Mouse (Mus musculus): ENCODE measurements around the gene Fbxw17.
A peak's percentile ranks its signal among the peaks of the same experiment; 100 is the strongest.

Fbxw17 gene

GRCm38 (mm10) chr13:50417389-50418183, at the start of gene Fbxw17:
TSS of gene Fbxw17 (plus strand) at chr13:50417864.
- TF ChIP-seq GATA4 (IDR thresholded peaks at IDR 0.05; ENCODE audit: insufficient replicate concordance, low read length), result 0 out of 2 replicates have a peak, but pooled peaks have one; percentile 30

GRCm38 (mm10) chr13:50418421-50418820, 757 bp downstream of the Fbxw17 start:
- no peak for TF ChIP-seq GATA4 (IDR thresholded peaks at IDR 0.05; ENCODE audit: insufficient replicate concordance, low read length)

GRCm38 (mm10) chr13:50423625-50424209, 6.1 kb downstream of the Fbxw17 start:
- no peak for TF ChIP-seq GATA4 (IDR thresholded peaks at IDR 0.05; ENCODE audit: insufficient replicate concordance, low read length)

DNA sequence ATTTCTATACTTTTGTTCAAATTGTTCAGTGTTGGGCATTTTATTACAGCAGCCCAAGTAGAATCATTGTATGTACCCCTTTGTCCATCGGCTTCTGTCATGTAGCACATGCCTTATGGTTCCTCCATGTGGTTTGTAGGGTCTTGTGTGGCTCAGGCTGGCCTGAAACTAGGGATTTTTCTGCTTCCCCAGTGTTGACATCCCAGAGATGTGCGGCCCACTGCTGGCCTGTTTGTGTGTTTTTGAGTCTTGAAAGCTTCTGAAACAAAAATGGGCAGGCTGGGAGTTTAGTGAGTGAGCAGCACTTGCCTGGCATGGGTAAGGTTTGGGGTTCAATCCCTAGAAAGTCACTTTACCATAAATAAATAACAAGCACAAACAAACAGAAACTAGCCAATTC, 6.9 kb downstream of the Fbxw17 start:
- no peak for TF ChIP-seq GATA4 (IDR thresholded peaks at IDR 0.05; ENCODE audit: insufficient replicate concordance, low read length)

GRCm38 (mm10) chr13:50426686-50427085, 9.0 kb downstream of the Fbxw17 start:
- TF ChIP-seq GATA4 (IDR thresholded peaks at IDR 0.05; ENCODE audit: insufficient replicate concordance, low read length), result peak; percentile 56; the same call in 1 of the 2 replicates

- no peak for TF ChIP-seq GATA4 (IDR thresholded peaks at IDR 0.05; ENCODE audit: insufficient replicate concordance, low read length)
Measured at GRCm38 (mm10) chr13:50443812-50444211, 26.1 kb downstream of the Fbxw17 start, which contains the start of gene Gm47429. TSS of gene Gm47429 (minus strand) at chr13:50443912.

- no peak for TF ChIP-seq GATA4 (IDR thresholded peaks at IDR 0.05; ENCODE audit: insufficient replicate concordance, low read length)
Measured at GRCm38 (mm10) chr13:50445261-50445660, 27.6 kb downstream of the Fbxw17 start.

DNA sequence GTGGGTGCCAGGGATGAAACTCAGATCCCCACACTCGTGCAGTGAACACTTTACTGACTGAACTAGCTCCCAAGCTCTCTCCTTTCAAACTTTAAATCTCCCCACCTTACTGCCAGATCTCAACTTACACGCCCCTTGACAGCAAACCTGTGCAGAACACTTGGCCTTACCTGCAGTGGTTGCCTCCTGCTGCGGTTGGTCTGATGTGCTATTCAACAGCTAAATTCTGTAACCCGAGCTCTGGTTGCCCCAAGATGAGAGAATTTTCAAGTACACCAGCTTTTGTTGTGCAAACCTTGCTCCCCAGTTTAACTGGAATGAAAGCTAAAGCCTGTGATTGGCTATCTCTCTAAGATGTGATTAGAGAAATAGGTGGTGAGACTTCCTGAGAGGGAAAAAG, 35.8 kb downstream of the Fbxw17 start:
- no peak for TF ChIP-seq GATA4 (IDR thresholded peaks at IDR 0.05; ENCODE audit: insufficient replicate concordance, low read length)

- TF ChIP-seq GATA4 (IDR thresholded peaks at IDR 0.05; ENCODE audit: insufficient replicate concordance, low read length), result no peak
Measured at GRCm38 (mm10) chr13:50464621-50465562, 47.2 kb downstream of the Fbxw17 start.

DNA sequence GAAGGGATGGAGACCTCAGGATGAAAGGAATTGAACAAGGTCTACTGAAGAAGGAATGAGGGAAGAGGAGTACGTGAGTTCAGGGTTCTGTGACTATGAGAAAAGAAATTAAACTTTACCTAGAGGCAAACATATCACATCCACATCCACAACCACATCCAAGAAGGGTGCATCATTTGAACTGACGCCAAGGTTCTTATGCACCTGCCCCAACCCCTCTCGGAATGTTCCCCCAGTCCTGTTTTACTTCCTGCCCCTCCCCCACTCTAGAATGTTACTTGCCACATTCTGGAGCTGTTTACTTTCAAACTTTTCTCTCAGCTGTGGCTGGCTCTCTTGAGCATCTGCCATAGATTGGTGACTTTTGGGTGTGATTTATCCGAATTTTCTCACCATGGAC, 49.3 kb downstream of the Fbxw17 start, which contains the start of gene Nutm2:
Nutm2 (plus strand) TSS at position 301 of the 400 bp plus-strand sequence.
- TF ChIP-seq GATA4 (IDR thresholded peaks at IDR 0.05; ENCODE audit: insufficient replicate concordance, low read length), result no peak
